Mouse (Mus musculus) adrenal gland, adult 2 months (tissue): ENCODE measurements at regions not wholly inside any gene's neighbourhood (a gene's known extent, or its start where the extent isn't known, plus 50 kb on each side); places are given as distances from the start of the nearest gene placed in this dataset.

Experiments
- DNase-seq: peaks from one replicate; pipeline ENCODE4 v3.0.0; 2021

- no peak for DNase-seq
Observed at GRCm38 (mm10) chr12:49732351-49732750, 347.4 kb downstream of the Gm43517 start.

- no peak for DNase-seq
Observed at GRCm38 (mm10) chr12:49737100-49737499, 352.1 kb downstream of the Gm43517 start.

- DNase-seq: no peak
Observed at GRCm38 (mm10) chr12:49739960-49740740, 355.2 kb downstream of the Gm43517 start.

- DNase-seq: no peak
Observed at GRCm38 (mm10) chr12:49743402-49743801, 358.4 kb downstream of the Gm43517 start.

GRCm38 (mm10) chr12:49747081-49747480 lies 362.1 kb downstream of the Gm43517 start:
- no peak for DNase-seq

GRCm38 (mm10) chr12:49758391-49758790 lies 373.4 kb downstream of the Gm43517 start:
- DNase-seq: no peak

- no peak for DNase-seq
Observed at GRCm38 (mm10) chr12:49764541-49764940, 379.6 kb downstream of the Gm43517 start.

- no peak for DNase-seq
Observed at GRCm38 (mm10) chr12:49808341-49808740, 423.4 kb downstream of the Gm43517 start.

GRCm38 (mm10) chr12:49814653-49815052 lies 429.7 kb downstream of the Gm43517 start:
- no peak for DNase-seq

GRCm38 (mm10) chr12:49827769-49828168 lies 442.8 kb downstream of the Gm43517 start:
- no peak for DNase-seq

GRCm38 (mm10) chr12:49828553-49828952 lies 443.6 kb downstream of the Gm43517 start:
- DNase-seq: no peak

- no peak for DNase-seq
Observed at GRCm38 (mm10) chr12:49830665-49831064, 445.7 kb downstream of the Gm43517 start.

GRCm38 (mm10) chr12:49832118-49832847 lies 447.3 kb downstream of the Gm43517 start:
- DNase-seq: no peak

GRCm38 (mm10) chr12:49836282-49837070 lies 451.5 kb downstream of the Gm43517 start:
- DNase-seq: no peak

GRCm38 (mm10) chr12:49885507-49885906 lies 500.5 kb downstream of the Gm43517 start:
- DNase-seq: no peak

- DNase-seq: no peak
Observed at GRCm38 (mm10) chr12:49887246-49887645, 502.3 kb downstream of the Gm43517 start.

- DNase-seq: no peak
Observed at GRCm38 (mm10) chr12:49897768-49898167, 512.8 kb downstream of the Gm43517 start.

- no peak for DNase-seq
Observed at GRCm38 (mm10) chr12:49915691-49916090, 530.7 kb downstream of the Gm43517 start.

- no peak for DNase-seq
Observed at GRCm38 (mm10) chr12:49921608-49922007, 536.6 kb downstream of the Gm43517 start.

GRCm38 (mm10) chr12:49940818-49941217 lies 555.8 kb downstream of the Gm43517 start:
- DNase-seq: no peak

GRCm38 (mm10) chr12:49944911-49945627 lies 560.1 kb downstream of the Gm43517 start:
- DNase-seq: no peak
